Mouse (Mus musculus) CH12.LX (cell line): ENCODE results near the gene Ggact. TPM values are rescaled to one million over a fixed set of nuclear protein-coding genes. Genes with fewer than 3 reads are reported as not detected.

ENCODE experiments used
- DNase-seq: peaks from one replicate; pipeline ENCODE4 v3.0.0-alpha.2; 2013; ENCODE audit errors: extremely low read depth
- H3K27ac ChIP-seq: 2 replicates; pipeline ENCODE4 v1.5.1; 2012; ENCODE audit warnings: low read depth, mild to moderate bottlenecking, control low read depth, moderate library complexity; ENCODE audit not compliant: insufficient read depth
- H3K27me3 ChIP-seq: replicated peaks from 2 replicates; pipeline ENCODE3; 2012; ENCODE audit warnings: inconsistent platforms
- H3K36me3 ChIP-seq, 2 experiments: replicated peaks in 1 of 2; 2 replicates each; pipeline versions ENCODE3 to v1.6.1; 2012; ENCODE audit warnings: inconsistent platforms in 1 of 2, low read length in 1 of 2, mild to moderate bottlenecking in 1 of 2, mixed read lengths in 1 of 2, moderate library complexity in 1 of 2; ENCODE audit not compliant: control insufficient read depth in 1 of 2, insufficient read depth in 1 of 2
- H3K4me1 ChIP-seq, 2 experiments: 2 replicates each; pipeline ENCODE4 v1.6.1; 2012; ENCODE audit warnings: inconsistent platforms in 1 of 2, moderate library complexity in 1 of 2; ENCODE audit not compliant: insufficient read depth in 2 of 2, control insufficient read depth in 1 of 2
- H3K4me2 ChIP-seq: 2 replicates; pipeline ENCODE4 v1.6.1; 2012; ENCODE audit warnings: low read depth, mild to moderate bottlenecking, control low read depth; ENCODE audit not compliant: poor library complexity, insufficient read depth, severe bottlenecking
- H3K4me3 ChIP-seq, 3 experiments: fragments of 150-350 bp in 1 of 3; sonication (generic) in 1 of 3; replicated peaks in 1 of 3; 2 replicates each; pipeline versions ENCODE3 to v1.5.1; 2011 to 2012; ENCODE audit warnings: low read depth in 2 of 3, low read length in 2 of 3, mild to moderate bottlenecking in 2 of 3, moderate library complexity in 2 of 3, control low read depth in 1 of 3, improper control_type of control experiment in 1 of 3, inconsistent platforms in 1 of 3, mixed read lengths in 1 of 3; ENCODE audit not compliant: poor library complexity in 1 of 3
- H3K79me2 ChIP-seq: replicated peaks from 2 replicates; pipeline ENCODE4 v1.6.1; 2012; ENCODE audit warnings: mild to moderate bottlenecking, moderate library complexity; ENCODE audit not compliant: control insufficient read depth, poor library complexity, insufficient read depth, severe bottlenecking; ENCODE audit errors: extremely low read depth
- H3K9ac ChIP-seq: 2 replicates; pipeline ENCODE4 v1.6.1; 2012; ENCODE audit warnings: low read depth, mild to moderate bottlenecking, control low read depth, moderate library complexity; ENCODE audit not compliant: insufficient read depth
- H3K9me3 ChIP-seq: replicated peaks from 2 replicates; pipeline ENCODE3; 2012; ENCODE audit warnings: low read length, inconsistent platforms, mixed read lengths
- BHLHE40 ChIP-seq: IDR thresholded peaks from 2 replicates; pipeline ENCODE4 v1.6.1; 2011; ENCODE audit warnings: mild to moderate bottlenecking, low read depth, low read length, improper control_type of control experiment
- CTCF ChIP-seq, 2 experiments: IDR thresholded peaks in 1 of 2; conservative IDR thresholded peaks in 1 of 2; 2 replicates each; pipeline ENCODE4 v1.5.1; 2011 to 2012; ENCODE audit warnings: low read depth in 2 of 2, low read length in 2 of 2, improper control_type of control experiment in 1 of 2, inconsistent platforms in 1 of 2, mild to moderate bottlenecking in 1 of 2, moderate library complexity in 1 of 2
- GABPA ChIP-seq: IDR thresholded peaks from 2 replicates; pipeline ENCODE4 v1.6.1; 2012; ENCODE audit warnings: low read depth, low read length, improper control_type of control experiment, inconsistent platforms; ENCODE audit not compliant: insufficient replicate concordance
- HCFC1 ChIP-seq: IDR thresholded peaks from 2 replicates; pipeline ENCODE4 v1.6.1; 2012; ENCODE audit warnings: low read depth, mild to moderate bottlenecking, inconsistent platforms, low read length, improper control_type of control experiment
- IRF4 ChIP-seq: IDR thresholded peaks from 2 replicates; pipeline ENCODE4 v1.6.1; 2014; ENCODE audit warnings: low read depth, mild to moderate bottlenecking, inconsistent platforms, low read length, improper control_type of control experiment
- JUND ChIP-seq: conservative IDR thresholded peaks from 2 replicates; pipeline ENCODE4 v1.6.1; 2011; ENCODE audit warnings: low read depth, low read length, improper control_type of control experiment
- MAFK ChIP-seq: IDR thresholded peaks from 2 replicates; pipeline ENCODE4 v1.6.1; 2011; ENCODE audit warnings: low read length, improper control_type of control experiment; ENCODE audit not compliant: insufficient replicate concordance
- MAZ ChIP-seq: IDR thresholded peaks from 2 replicates; pipeline ENCODE4 v1.6.1; 2012; ENCODE audit warnings: low read depth, mild to moderate bottlenecking, inconsistent platforms, low read length, improper control_type of control experiment, moderate library complexity
- MEF2A ChIP-seq: IDR thresholded peaks from 2 replicates; pipeline ENCODE4 v1.6.1; 2014; ENCODE audit warnings: low read depth, mild to moderate bottlenecking, inconsistent platforms, low read length, improper control_type of control experiment, borderline replicate concordance
- MYC ChIP-seq: IDR thresholded peaks from 2 replicates; pipeline ENCODE4 v1.6.1; 2011; ENCODE audit warnings: low read depth, mild to moderate bottlenecking, improper control_type of control experiment, low read length
- NELFE ChIP-seq: IDR thresholded peaks from 2 replicates; pipeline ENCODE4 v1.6.1; 2011; ENCODE audit warnings: low read depth, low read length, improper control_type of control experiment
- NRF1 ChIP-seq: IDR thresholded peaks from 2 replicates; pipeline ENCODE4 v1.6.1; 2014; ENCODE audit warnings: low read depth, mild to moderate bottlenecking, inconsistent platforms, low read length, improper control_type of control experiment, moderate library complexity
- RCOR1 ChIP-seq: conservative IDR thresholded peaks from 2 replicates; pipeline ENCODE4 v1.6.1; 2012; ENCODE audit warnings: low read depth, mild to moderate bottlenecking, inconsistent platforms, low read length, improper control_type of control experiment
- TBP ChIP-seq: conservative IDR thresholded peaks from 2 replicates; pipeline ENCODE4 v1.6.1; 2011; ENCODE audit warnings: low read depth, low read length, improper control_type of control experiment
- USF1 ChIP-seq: IDR thresholded peaks from 2 replicates; pipeline ENCODE4 v1.6.1; 2014; ENCODE audit warnings: low read depth, mild to moderate bottlenecking, inconsistent platforms, low read length, improper control_type of control experiment
- ZMIZ1 ChIP-seq: IDR thresholded peaks from 2 replicates; pipeline ENCODE4 v1.6.1; 2012; ENCODE audit warnings: low read depth, mild to moderate bottlenecking, inconsistent platforms, low read length, improper control_type of control experiment
- dilution Hi-C: fragments of 300-500 bp; cut with MboI; formaldehyde crosslinking; loops from 2 replicates; pipeline ENCODE4 v1.14.3; 2020; ENCODE audit warnings: low sequenced_read_pairs; ENCODE audit not compliant: extremely low pct_unique_long_range_greater_than_20kb, extremely low pct_ligation_motif_present
- in situ Hi-C: fragments of 300-500 bp; cut with MboI; formaldehyde crosslinking; loops from 3 replicates; pipeline ENCODE4 v1.14.3; 2019; ENCODE audit warnings: low sequenced_read_pairs, low pct_ligation_motif_present, low pct_unique_long_range_greater_than_20kb, mixed read lengths
- polyA plus RNA-seq: library from polyadenylated mRNA; unstranded; fragments of >175 nt; gene quantifications from 2 replicates; pipeline ENCODE4 v1.2.1, GENCODE M21; 2012; ENCODE audit warnings: low read depth; ENCODE audit not compliant: insufficient read length
- total RNA-seq, 2 experiments: library from RNA; depleted of rRNA; stranded (reverse); fragments of 300-350 nt in 1 of 2; fragments of >200 nt in 1 of 2; gene quantifications; 2 replicates each; pipeline ENCODE4 v1.2.3; 2012 to 2014

Gene Ggact
- total and polyA plus RNA-seq, 3 experiments: 30.6 to 40.3 (median 31.7) TPM

DNA sequence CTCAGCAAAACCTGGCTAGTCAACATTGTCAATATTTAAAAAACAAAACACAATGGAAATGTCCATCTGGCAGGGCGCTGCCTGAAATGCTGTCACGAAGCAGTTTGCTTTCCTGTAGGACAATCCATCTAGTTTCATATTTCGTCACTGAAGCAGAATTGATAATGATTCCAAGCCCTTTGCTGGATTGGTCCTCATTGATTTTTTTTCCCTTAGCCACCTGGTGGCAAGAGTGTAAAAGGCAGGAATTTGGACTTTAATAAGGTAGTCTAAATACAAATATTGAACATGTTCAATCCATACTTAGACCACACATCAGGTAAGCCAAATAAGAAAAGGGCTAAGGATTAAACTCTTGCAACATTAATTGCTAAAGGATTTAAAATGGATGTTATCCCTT is 12.4 kb downstream of the Ggact start:
- Histone ChIP-seq H3K27me3 (no peaks in the 10 kb centered on the region), H3K9me3 (no peaks in the 10 kb centered on the region), H3K36me3 (peaks cover 20 to 71% of the 10 kb centered on the region in 2 experiments), H3K4me3 (no peak overlapping the region), H3K79me2 (no peaks in the 10 kb centered on the region), H3K4me1 (no peaks in the 10 kb centered on the region), H3K9ac (no peak overlapping the region), H3K4me2 (no peak overlapping the region), H3K27ac (no peak overlapping the region)
- in situ Hi-C loops: no loop called here
- dilution Hi-C loops: no loop called here
- TF ChIP-seq GABPA: no peak
- TF ChIP-seq CTCF (conservative IDR thresholded peaks at IDR 0.05 in 1 of 2, IDR thresholded peaks at IDR 0.05 in 1 of 2; ENCODE audit: low read depth in 2 of 2, low read length in 2 of 2): peak in 1 of 2 experiments; percentile 19; a peak in 1 of 4 replicates
- no peak for DNase-seq

- no peak overlapping the region for H3K4me3 ChIP-seq
- peaks cover 22 to 71% of the 10 kb centered on the region in 2 experiments for H3K36me3 ChIP-seq
- no peak overlapping the region for H3K4me2 ChIP-seq
- in situ Hi-C loops (no loop called here), dilution Hi-C loops (no loop called here)
- no peak for DNase-seq
- no peaks in the 10 kb centered on the region for H3K4me1 ChIP-seq
- H3K9me3 ChIP-seq: no peaks in the 10 kb centered on the region
- H3K9ac ChIP-seq: no peak overlapping the region
- H3K79me2 ChIP-seq: no peaks in the 10 kb centered on the region
- H3K27me3 ChIP-seq: no peaks in the 10 kb centered on the region
- H3K27ac ChIP-seq: no peak overlapping the region
- no peak for TF ChIP-seq MEF2A
- no peak for TF ChIP-seq BHLHE40
- TF ChIP-seq NELFE: no peak
- TF ChIP-seq MAZ: no peak
- TF ChIP-seq MYC: no peak
- TF ChIP-seq ZMIZ1: no peak
- no peak for TF ChIP-seq RCOR1
- no peak for TF ChIP-seq JUND
- no peak for TF ChIP-seq TBP
- no peak for TF ChIP-seq MAFK
- no peak for TF ChIP-seq USF1
- TF ChIP-seq HCFC1: no peak
Measured at GRCm38 (mm10) chr14:122900679-122901078, 12.9 kb downstream of the Ggact start.

GRCm38 (mm10) chr14:122898550-122898949 is 15.0 kb downstream of the Ggact start:
- H3K9ac ChIP-seq: no peak overlapping the region

More at GRCm38 (mm10) chr14:122898550-122898949, 15.0 kb downstream of the Ggact start:
- Histone ChIP-seq H3K36me3 (peaks cover 26 to 74% of the 10 kb centered on the region in 2 experiments), H3K9me3 (no peaks in the 10 kb centered on the region), H3K27ac (no peak overlapping the region), H3K27me3 (no peaks in the 10 kb centered on the region), H3K79me2 (no peaks in the 10 kb centered on the region), H3K4me2 (no peak overlapping the region), H3K4me1 (no peaks in the 10 kb centered on the region), H3K4me3 (no peak overlapping the region)
- TF ChIP-seq IRF4: no peak
- TF ChIP-seq MAZ: no peak
- peak in 1 of 2 experiments; percentile 33; a peak in 2 of 4 replicates for TF ChIP-seq CTCF (conservative IDR thresholded peaks at IDR 0.05 in 1 of 2, IDR thresholded peaks at IDR 0.05 in 1 of 2; ENCODE audit: low read depth in 2 of 2, low read length in 2 of 2)
- TF ChIP-seq ZMIZ1: no peak
- TF ChIP-seq NRF1: no peak
- dilution Hi-C loops (no loop called here), in situ Hi-C loops (loop anchor here (25.0 kb wide), 2 partner anchors 386 to 686 kb away; no protein-coding TSS in a partner anchor)
- no peak for DNase-seq
